Mouse (Mus musculus): ENCODE measurements at regions not wholly inside any gene's neighbourhood (a gene's known extent, or its start where the extent isn't known, plus 50 kb on each side); places are given as distances from the start of the nearest gene placed in this dataset.

DNA sequence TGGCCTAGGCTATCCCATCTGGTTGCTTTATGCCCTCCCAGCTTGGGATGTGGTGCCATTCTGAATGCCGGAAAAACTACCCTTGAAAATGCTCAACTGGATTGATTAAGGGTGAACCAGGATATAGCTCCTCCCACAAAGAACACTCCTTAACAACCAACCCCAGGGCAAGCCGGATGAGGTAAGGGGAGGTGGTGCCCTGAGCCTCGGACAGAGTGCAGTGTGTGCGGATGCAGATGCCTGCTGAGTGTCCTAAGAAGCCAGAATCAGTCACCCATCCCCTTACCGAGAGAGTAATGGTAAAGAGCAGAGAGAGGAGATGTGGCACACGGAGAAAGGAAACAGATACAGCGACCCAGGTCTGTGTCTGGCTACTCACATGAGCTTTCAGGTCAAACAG, 141.3 kb downstream of the Foxo1 start:
- no peak for DNase-seq

GRCm38 (mm10) chr3:52406778-52407318, 138.7 kb downstream of the Foxo1 start:
- DNase-seq: no peak

DNA sequence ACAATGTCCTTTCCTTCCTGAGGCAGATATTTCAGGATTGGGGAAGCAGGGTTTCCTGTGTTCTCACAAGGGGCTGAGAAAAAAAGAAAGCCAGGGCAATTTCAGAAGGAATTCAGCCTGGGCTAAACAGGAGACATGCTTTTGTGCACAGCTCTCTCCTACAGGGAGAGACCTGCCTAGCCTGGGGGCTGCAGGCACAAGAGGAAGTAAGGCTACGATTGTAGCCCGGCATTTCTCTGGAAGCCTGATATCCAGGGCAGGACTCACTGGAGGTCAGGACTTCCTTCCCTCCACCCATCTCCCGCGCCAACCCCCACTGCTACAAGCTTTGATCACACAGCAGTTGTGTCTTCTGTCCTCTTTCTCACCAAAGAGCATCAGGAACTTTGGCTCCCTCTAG, 136.5 kb downstream of the Foxo1 start:
- DNase-seq: no peak

GRCm38 (mm10) chr3:52403032-52403431, 134.9 kb downstream of the Foxo1 start:
- DNase-seq: no peak

Measured in cerebellum, adult 9-11 months (tissue).